Mouse (Mus musculus) kidney, postnatal 36 days (tissue): ENCODE data around the gene Inha.

ENCODE experiments used
- DNase-seq, 2 experiments: peaks; one replicate each; pipeline ENCODE4 v3.0.0; 2021 to 2022; ENCODE audit warnings: mixed read lengths in 2 of 2

The Inha gene

GRCm38 (mm10) chr1:75490785-75491551 lies 15.9 kb upstream of the Inha start:
- DNase-seq = no peak

GRCm38 (mm10) chr1:75492579-75493170 lies 14.2 kb upstream of the Inha start:
- DNase-seq = no peak

GRCm38 (mm10) chr1:75494878-75495548 lies 11.9 kb upstream of the Inha start:
- peak; percentile 54 to 70 for DNase-seq

GRCm38 (mm10) chr1:75498897-75499296 lies 8.0 kb upstream of the Inha start:
- DNase-seq = no peak

- no peak for DNase-seq
Measured at GRCm38 (mm10) chr1:75499441-75499840, 7.4 kb upstream of the Inha start.

GRCm38 (mm10) chr1:75501905-75502304 lies 5.0 kb upstream of the Inha start:
- no peak for DNase-seq

- DNase-seq = no peak
Measured at GRCm38 (mm10) chr1:75502945-75503650, 3.8 kb upstream of the Inha start.

- no peak for DNase-seq
Measured at GRCm38 (mm10) chr1:75503651-75503980, 3.3 kb upstream of the Inha start.

- DNase-seq = no peak
Measured at GRCm38 (mm10) chr1:75504256-75505045, 2.4 kb upstream of the Inha start.

GRCm38 (mm10) chr1:75505159-75505955 lies 1.5 kb upstream of the Inha start:
- DNase-seq = peak; percentile 18 to 56

GRCm38 (mm10) chr1:75505956-75506831 lies 683 bp upstream of the Inha start, which contains the start of gene Obsl1:
Gene Obsl1 (minus strand): TSS chr1:75506452.
- peak; percentile 27 to 63 for DNase-seq

- DNase-seq = no peak
Measured at GRCm38 (mm10) chr1:75509586-75509985, 2.7 kb downstream of the Inha start.

- no peak for DNase-seq
Measured at GRCm38 (mm10) chr1:75510154-75510553, 3.3 kb downstream of the Inha start.

GRCm38 (mm10) chr1:75511437-75512210 lies 4.7 kb downstream of the Inha start:
- peak in 1 of 2 experiments; percentile 28 for DNase-seq

GRCm38 (mm10) chr1:75512550-75512949 lies 5.7 kb downstream of the Inha start:
- DNase-seq = no peak

- DNase-seq = no peak
Measured at GRCm38 (mm10) chr1:75516703-75517380, 10.0 kb downstream of the Inha start.

GRCm38 (mm10) chr1:75517984-75518383 lies 11.1 kb downstream of the Inha start:
- peak in 1 of 2 experiments; percentile 12 for DNase-seq

- DNase-seq = no peak
Measured at GRCm38 (mm10) chr1:75518427-75518826, 11.6 kb downstream of the Inha start.

GRCm38 (mm10) chr1:75519576-75519975 lies 12.7 kb downstream of the Inha start:
- no peak for DNase-seq
